Mouse (Mus musculus): Measurements from ENCODE around the gene Chchd1. TPM values are rescaled to one million over a fixed set of nuclear protein-coding genes. Genes with fewer than 3 reads are reported as not detected.
A peak's percentile ranks its signal among the peaks of the same experiment; 100 is the strongest.

The Chchd1 gene
- total RNA-seq, 2 experiments from 2014 or later: 76.1 to 88.5 TPM

- no peak for DNase-seq (ENCODE audit: low spot score in 2 of 2)
Observed at GRCm38 (mm10) chr14:20723006-20723405, 20.2 kb downstream of the Chchd1 start.

- no peak for DNase-seq (ENCODE audit: low spot score in 2 of 2)
Observed at GRCm38 (mm10) chr14:20724043-20724442, 21.2 kb downstream of the Chchd1 start.

- no peak for DNase-seq (ENCODE audit: low spot score in 2 of 2)
Observed at GRCm38 (mm10) chr14:20725660-20726339, 23.0 kb downstream of the Chchd1 start.

GRCm38 (mm10) chr14:20729871-20730270, 27.1 kb downstream of the Chchd1 start:
- DNase-seq (ENCODE audit: low spot score in 2 of 2): no peak

- DNase-seq (ENCODE audit: low spot score in 2 of 2): no peak
Observed at GRCm38 (mm10) chr14:20730853-20731602, 28.2 kb downstream of the Chchd1 start.

GRCm38 (mm10) chr14:20733041-20733951, 30.5 kb downstream of the Chchd1 start:
- no peak for DNase-seq (ENCODE audit: low spot score in 2 of 2)

- DNase-seq (ENCODE audit: low spot score in 2 of 2): peak; percentile 60 to 78
Observed at GRCm38 (mm10) chr14:20733952-20734774, 31.4 kb downstream of the Chchd1 start, which contains the start of gene Ndst2. Gene Ndst2 (minus strand): TSS chr14:20734562.

- no peak for DNase-seq (ENCODE audit: low spot score in 2 of 2)
Observed at GRCm38 (mm10) chr14:20735052-20735451, 32.2 kb downstream of the Chchd1 start.

- no peak for DNase-seq (ENCODE audit: low spot score in 2 of 2)
Observed at GRCm38 (mm10) chr14:20735892-20736390, 33.1 kb downstream of the Chchd1 start.

GRCm38 (mm10) chr14:20737306-20737705, 34.5 kb downstream of the Chchd1 start:
- no peak for DNase-seq (ENCODE audit: low spot score in 2 of 2)

- DNase-seq (ENCODE audit: low spot score in 2 of 2): no peak
Observed at GRCm38 (mm10) chr14:20738511-20738910, 35.7 kb downstream of the Chchd1 start.

- no peak for DNase-seq (ENCODE audit: low spot score in 2 of 2)
Observed at GRCm38 (mm10) chr14:20741301-20741700, 38.5 kb downstream of the Chchd1 start.

GRCm38 (mm10) chr14:20743614-20744013, 40.8 kb downstream of the Chchd1 start:
- no peak for DNase-seq (ENCODE audit: low spot score in 2 of 2)

GRCm38 (mm10) chr14:20746935-20747334, 44.1 kb downstream of the Chchd1 start:
- no peak for DNase-seq (ENCODE audit: low spot score in 2 of 2)

- no peak for DNase-seq (ENCODE audit: low spot score in 2 of 2)
Observed at GRCm38 (mm10) chr14:20748388-20748787, 45.6 kb downstream of the Chchd1 start.

- no peak for DNase-seq (ENCODE audit: low spot score in 2 of 2)
Observed at GRCm38 (mm10) chr14:20749494-20750051, 46.8 kb downstream of the Chchd1 start.

GRCm38 (mm10) chr14:20750503-20750902, 47.7 kb downstream of the Chchd1 start:
- DNase-seq (ENCODE audit: low spot score in 2 of 2): no peak

- DNase-seq (ENCODE audit: low spot score in 2 of 2): no peak
Observed at GRCm38 (mm10) chr14:20753792-20754191, 51.0 kb downstream of the Chchd1 start.

All from adrenal gland, postnatal 4 days (tissue).